Mouse (Mus musculus) embryonic facial prominence, embryonic 14.5 days (tissue): Measurements from ENCODE around the gene Ankdd1a. TPM values are rescaled to one million over a fixed set of nuclear protein-coding genes. Genes with fewer than 3 reads are reported as not detected.

Source experiments
- ATAC-seq: fragments of 200-750 bp; cut with Nextera tagmentation; 2 replicates; pipeline ENCODE4 v1.8.0; 2017; ENCODE audit warnings: low read depth, moderate number of reproducible peaks, moderate TSS enrichment
- DNase-seq: peaks from one replicate; pipeline ENCODE4 v3.0.0-alpha.2; 2015; ENCODE audit warnings: low spot score
- H3K27ac ChIP-seq: fragments of 300-500 bp; sonication (generic); replicated peaks from 2 replicates; pipeline ENCODE4 v1.5.1; 2014; ENCODE audit warnings: low read depth, mild to moderate bottlenecking, low read length, moderate library complexity
- H3K27me3 ChIP-seq: fragments of 300-500 bp; sonication (generic); replicated peaks from 2 replicates; pipeline ENCODE4 v1.6.1; 2014; ENCODE audit warnings: low read length; ENCODE audit not compliant: control insufficient read depth, insufficient read depth
- H3K36me3 ChIP-seq: fragments of 300-500 bp; sonication (generic); 2 replicates; pipeline ENCODE4 v1.6.1; 2014; ENCODE audit warnings: low read length, mixed read lengths; ENCODE audit not compliant: control insufficient read depth, insufficient read depth
- H3K4me1 ChIP-seq: fragments of 300-500 bp; sonication (generic); 2 replicates; pipeline ENCODE4 v1.6.1; 2014; ENCODE audit warnings: antibody characterized with exemption, low read length; ENCODE audit not compliant: control insufficient read depth, insufficient read depth
- H3K4me2 ChIP-seq: fragments of 300-500 bp; sonication (generic); 2 replicates; pipeline ENCODE4 v1.6.1; 2014; ENCODE audit warnings: low read depth, mild to moderate bottlenecking, low read length, moderate library complexity, mixed read lengths
- H3K4me3 ChIP-seq: fragments of 300-500 bp; sonication (generic); 2 replicates; pipeline ENCODE4 v1.5.1; 2014; ENCODE audit warnings: low read depth, mild to moderate bottlenecking, low read length
- H3K9ac ChIP-seq: fragments of 300-500 bp; sonication (generic); 2 replicates; pipeline ENCODE4 v1.6.1; 2014; ENCODE audit warnings: low read depth, mild to moderate bottlenecking, low read length, moderate library complexity, mixed read lengths
- H3K9me3 ChIP-seq: fragments of 300-500 bp; sonication (generic); 2 replicates; pipeline ENCODE4 v1.6.1; 2016; ENCODE audit warnings: low read length; ENCODE audit not compliant: control insufficient read depth
- WGBS: fragments of 180-500 bp; shearing (Covaris S2); extraction: QIAGEN DNeasy Blood & Tissue Kit; methylation state at CpG from one replicate; pipeline ENCODE4 v1.1.7; 2014; 5-methylcytosine and 5-hydroxymethylcytosine counted together
- polyA plus RNA-seq: library from polyadenylated mRNA; unstranded; fragments of >200 nt; fragmentation: Nextera tagmentation; extraction: Ambion mirVana; gene quantifications from 2 replicates; pipeline ENCODE4 v1.2.1, GENCODE M21; 2014

Ankdd1a gene
- polyA plus RNA-seq, 1 experiment from 2014 or later: not detected

DNA sequence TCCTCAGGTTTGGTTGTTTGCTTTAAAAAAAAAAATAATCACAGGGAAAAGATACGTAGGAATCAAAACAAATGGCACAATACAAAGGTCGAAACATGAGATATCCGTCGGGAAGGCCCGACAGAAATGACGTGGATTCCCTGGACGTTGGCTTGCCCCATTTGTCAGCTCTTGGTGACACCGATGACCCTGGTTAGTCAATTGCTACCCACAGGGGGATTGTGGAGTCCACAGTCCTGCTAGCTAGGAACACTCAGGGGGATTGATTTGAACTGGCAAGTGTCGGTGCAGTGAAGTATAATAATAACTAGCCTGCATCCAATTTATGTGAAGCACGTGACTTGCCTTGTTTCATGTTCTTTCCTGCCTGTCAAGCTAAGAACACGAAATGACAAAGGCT, 52.3 kb downstream of the Ankdd1a start:
- no peak overlapping the region for H3K9ac ChIP-seq
- no peak overlapping the region for H3K4me2 ChIP-seq
- H3K27me3 ChIP-seq: no peaks in the 10 kb centered on the region
- 33% methylated on average over 11 of the region's 11 CpGs for WGBS
- H3K9me3 ChIP-seq: no peaks in the 10 kb centered on the region
- H3K4me3 ChIP-seq: no peak overlapping the region
- peaks cover 6% of the 10 kb centered on the region; the same call in 1 of the 2 replicates for H3K4me1 ChIP-seq
- peak; percentile 53 for DNase-seq
- H3K27ac ChIP-seq: no peak overlapping the region
- no peak for ATAC-seq
- peaks cover 32% of the 10 kb centered on the region for H3K36me3 ChIP-seq

GRCm38 (mm10) chr9:65465241-65465640, 54.8 kb downstream of the Ankdd1a start:
- no peak overlapping the region for H3K9ac ChIP-seq
- peaks cover 22% of the 10 kb centered on the region for H3K4me1 ChIP-seq
- no peaks in the 10 kb centered on the region for H3K9me3 ChIP-seq
- DNase-seq: no peak
- H3K27ac ChIP-seq: no peak overlapping the region
- WGBS: 95% methylated on average over 2 of the region's 2 CpGs
- peaks cover 19% of the 10 kb centered on the region for H3K36me3 ChIP-seq
- no peak for ATAC-seq
- no peaks in the 10 kb centered on the region for H3K27me3 ChIP-seq
- H3K4me2 ChIP-seq: no peak overlapping the region
- H3K4me3 ChIP-seq: no peak overlapping the region

GRCm38 (mm10) chr9:65464161-65464560, 55.8 kb downstream of the Ankdd1a start:
- Histone ChIP-seq H3K9ac (no peak overlapping the region), H3K4me3 (no peak overlapping the region), H3K27ac (no peak overlapping the region), H3K27me3 (no peaks in the 10 kb centered on the region), H3K4me2 (no peak overlapping the region), H3K4me1 (peaks cover 23% of the 10 kb centered on the region), H3K9me3 (no peaks in the 10 kb centered on the region), H3K36me3 (peaks cover 15% of the 10 kb centered on the region)
- ATAC-seq (no peak), DNase-seq (no peak)
- WGBS: 87% methylated on average over 6 of the region's 6 CpGs

DNA sequence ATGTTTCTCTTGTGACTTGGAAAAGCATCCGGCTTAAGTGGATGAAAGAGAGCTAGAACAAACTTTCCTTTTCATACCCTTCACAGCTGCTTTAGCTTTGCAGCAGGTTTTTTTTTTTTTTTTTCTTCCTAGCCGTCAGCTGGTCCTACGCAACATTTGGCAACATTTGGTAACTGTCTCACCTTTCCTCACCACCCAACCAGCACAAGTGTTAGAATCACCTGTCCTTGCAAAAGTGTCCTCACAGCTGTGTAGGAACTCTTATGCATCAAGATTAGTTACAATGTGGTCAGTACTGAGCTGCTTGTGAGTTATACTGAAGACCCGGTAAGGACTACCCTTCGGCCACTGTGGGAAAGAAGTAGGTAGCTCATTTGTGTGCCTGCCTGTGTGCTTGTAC, 57.4 kb downstream of the Ankdd1a start:
- H3K4me3 ChIP-seq: no peak overlapping the region
- WGBS: 70% methylated on average over 5 of the region's 5 CpGs
- peak overlapping the region; percentile 15; the same call in 1 of the 2 replicates for H3K4me2 ChIP-seq
- H3K4me1 ChIP-seq: peaks cover 17% of the 10 kb centered on the region
- peak; percentile 52 for DNase-seq
- no peak overlapping the region for H3K27ac ChIP-seq
- no peaks in the 10 kb centered on the region for H3K27me3 ChIP-seq
- H3K9me3 ChIP-seq: no peaks in the 10 kb centered on the region
- H3K36me3 ChIP-seq: 0 out of 2 replicates have a peak, but pooled peaks cover 10% of the 10 kb centered on the region
- no peak for ATAC-seq
- peak overlapping the region; percentile 16; the same call in 1 of the 2 replicates for H3K9ac ChIP-seq

DNA sequence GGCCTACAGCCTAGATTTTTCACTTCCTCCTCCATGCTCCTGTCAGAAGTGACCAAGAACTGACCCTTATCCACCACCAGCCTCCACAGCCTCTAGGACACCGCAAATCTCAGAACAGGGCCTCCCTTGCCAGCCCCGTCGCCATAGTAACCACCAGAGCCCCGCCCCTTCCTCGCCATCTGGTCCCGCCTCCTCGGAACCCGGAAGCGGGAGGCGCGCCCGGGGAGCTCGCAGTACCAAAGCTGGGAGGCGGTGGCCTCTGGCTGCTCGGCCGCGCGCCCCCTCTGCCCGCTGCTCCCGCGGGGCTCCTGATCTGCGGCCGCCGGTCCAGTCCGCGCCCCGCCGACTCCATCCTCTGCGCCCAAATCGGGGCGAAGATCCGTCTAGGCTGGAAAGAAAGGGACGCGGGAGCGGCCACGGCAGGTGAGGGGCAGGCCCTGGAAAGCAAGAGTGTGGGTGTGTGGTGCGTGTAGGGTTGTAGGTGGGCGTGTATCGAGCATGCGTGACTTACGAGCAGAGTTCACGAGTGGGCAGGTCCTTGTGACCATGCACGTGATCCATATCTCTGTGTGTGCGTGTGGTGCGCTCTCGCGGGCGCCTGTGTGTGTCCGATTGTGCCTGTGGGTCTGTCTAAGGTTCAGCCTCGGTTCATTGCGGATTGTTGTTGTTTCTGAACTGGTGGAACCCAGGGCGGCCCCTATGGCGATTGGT, 59.1 kb downstream of the Ankdd1a start, which contains the start of gene Spg21:
Spg21 (plus strand) TSS at position 216 of the 711 bp plus-strand sequence.
- Histone ChIP-seq H3K9ac (peak within 1 kb of the TSS; percentile 71), H3K9me3 (no peaks in the 10 kb centered on the region), H3K27me3 (no peaks in the 10 kb centered on the region), H3K36me3 (0 out of 2 replicates have a peak, but pooled peaks cover 7% of the 10 kb centered on the region), H3K27ac (peak within 1 kb of the TSS; percentile 50), H3K4me3 (peak within 1 kb of the TSS; percentile 66), H3K4me2 (peak within 1 kb of the TSS; percentile 76), H3K4me1 (peaks cover 17% of the 10 kb centered on the region)
- WGBS: under 1% methylated on average over 53 of the region's 53 CpGs
- DNase-seq: peak; percentile 95
- ATAC-seq: peak; percentile 95

DNA sequence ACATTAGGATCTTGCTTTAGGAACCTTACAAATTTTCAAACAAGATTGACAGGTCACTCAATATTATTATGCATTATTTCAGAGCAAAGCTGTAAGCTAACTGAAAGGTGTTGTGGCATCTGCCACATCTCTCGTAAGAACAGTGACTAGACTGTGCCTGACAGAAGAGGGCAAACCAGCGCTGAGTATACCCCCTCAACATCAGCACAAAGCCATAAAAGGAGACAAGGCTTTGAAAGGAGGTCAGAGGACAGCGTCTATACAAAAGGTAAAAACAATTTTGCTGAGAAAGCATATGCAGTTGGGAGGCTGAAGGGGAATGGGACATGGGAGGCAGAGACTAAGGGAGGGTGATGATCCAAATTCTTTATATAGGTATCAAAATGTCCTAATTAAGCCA, 59.8 kb downstream of the Ankdd1a start:
- H3K4me3 ChIP-seq: peak overlapping the region; percentile 66
- H3K9me3 ChIP-seq: no peaks in the 10 kb centered on the region
- no peak for ATAC-seq
- H3K36me3 ChIP-seq: no peaks in the 10 kb centered on the region
- WGBS: 66% methylated on average over 3 of the region's 3 CpGs
- no peak for DNase-seq
- H3K9ac ChIP-seq: no peak overlapping the region
- peaks cover 17% of the 10 kb centered on the region for H3K4me1 ChIP-seq
- H3K4me2 ChIP-seq: peak overlapping the region; percentile 76
- H3K27me3 ChIP-seq: no peaks in the 10 kb centered on the region
- peak overlapping the region; percentile 50; the same call in 1 of the 2 replicates for H3K27ac ChIP-seq

- Histone ChIP-seq H3K4me3 (no peak overlapping the region), H3K9ac (no peak overlapping the region), H3K4me2 (no peak overlapping the region), H3K27me3 (no peaks in the 10 kb centered on the region), H3K9me3 (no peaks in the 10 kb centered on the region), H3K27ac (no peak overlapping the region), H3K36me3 (no peaks in the 10 kb centered on the region), H3K4me1 (peaks cover 17% of the 10 kb centered on the region)
- WGBS: 76% methylated on average over 2 of the region's 2 CpGs
- ATAC-seq (peak; percentile 19; the same call in 1 of the 2 replicates), DNase-seq (peak; percentile 81)
These were observed 61.0 kb downstream of the Ankdd1a start for GRCm38 (mm10) chr9:65458975-65459374.

DNA sequence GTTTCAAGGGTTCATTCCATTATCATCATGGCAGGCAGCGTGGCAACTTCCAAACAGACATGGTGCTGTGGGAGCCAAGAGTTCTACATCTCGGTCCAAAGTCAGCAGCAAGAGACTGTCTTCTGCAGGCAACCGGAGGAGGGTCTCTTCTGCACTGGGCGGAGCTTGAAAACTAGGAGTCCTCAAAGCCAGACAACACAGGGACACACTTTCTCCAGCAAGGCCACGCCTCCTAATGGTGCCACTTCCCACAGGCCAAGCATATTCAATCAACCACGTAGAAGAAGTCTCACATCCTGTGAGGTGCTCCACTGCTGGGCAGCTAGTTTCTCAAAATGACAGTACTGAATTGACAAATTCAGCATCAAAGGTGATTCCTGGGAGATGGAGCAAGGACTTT, 72.0 kb downstream of the Ankdd1a start:
- Histone ChIP-seq H3K4me2 (no peak overlapping the region), H3K4me3 (no peak overlapping the region), H3K27me3 (no peaks in the 10 kb centered on the region), H3K27ac (no peak overlapping the region), H3K4me1 (no peaks in the 10 kb centered on the region), H3K9ac (no peak overlapping the region), H3K36me3 (peaks cover 82% of the 10 kb centered on the region), H3K9me3 (no peaks in the 10 kb centered on the region)
- WGBS: 93% methylated on average over 6 of the region's 6 CpGs
- no peak for DNase-seq
- no peak for ATAC-seq

GRCm38 (mm10) chr9:65444692-65445091, 75.3 kb downstream of the Ankdd1a start:
- no peak overlapping the region for H3K4me2 ChIP-seq
- 91% methylated on average over 4 of the region's 4 CpGs for WGBS
- no peak for ATAC-seq
- no peak for DNase-seq
- no peaks in the 10 kb centered on the region for H3K9me3 ChIP-seq
- H3K9ac ChIP-seq: no peak overlapping the region
- peaks cover 77% of the 10 kb centered on the region for H3K36me3 ChIP-seq
- H3K4me1 ChIP-seq: no peaks in the 10 kb centered on the region
- no peak overlapping the region for H3K4me3 ChIP-seq
- no peak overlapping the region for H3K27ac ChIP-seq
- H3K27me3 ChIP-seq: no peaks in the 10 kb centered on the region
